Mouse (Mus musculus): Measurements from ENCODE around the gene Jagn1.

DNA sequence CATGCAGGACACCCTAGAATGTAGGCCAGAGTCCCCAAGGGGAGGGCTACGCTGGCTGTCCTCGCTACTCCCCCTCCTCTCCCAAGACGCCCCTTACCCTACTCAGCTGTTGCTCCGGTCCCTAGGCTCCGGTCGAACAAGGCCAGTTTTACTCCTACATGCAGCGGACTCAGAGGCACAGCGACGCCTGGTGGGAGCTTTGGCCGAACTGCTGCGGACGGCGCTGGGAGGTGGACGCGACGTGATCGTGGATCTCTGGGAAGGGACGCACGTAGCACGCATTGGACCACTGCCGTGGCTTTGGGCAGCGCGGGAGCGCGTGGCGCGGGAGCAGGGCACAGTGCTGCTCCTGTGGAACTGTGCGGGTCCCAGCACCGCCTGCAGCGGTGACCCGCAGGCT lies 27.1 kb downstream of the Jagn1 start:
- TF ChIP-seq EP300 (optimal IDR thresholded peaks at IDR 0.05), result no peak
- TF ChIP-seq CTCF (IDR thresholded peaks at IDR 0.05; ENCODE audit: low read depth), result peak; percentile 85
